Mouse (Mus musculus) heart, embryonic 13.5 days (tissue): ENCODE measurements at regions not wholly inside any gene's neighbourhood (a gene's known extent, or its start where the extent isn't known, plus 50 kb on each side); places are given as distances from the start of the nearest gene placed in this dataset.

Experiments
- ATAC-seq: fragments of 200-750 bp; cut with Nextera tagmentation; 2 replicates; pipeline ENCODE4 v1.8.0; 2017; ENCODE audit warnings: moderate TSS enrichment; ENCODE audit not compliant: insufficient number of reproducible peaks, low FRiP score, low TSS enrichment; ENCODE audit errors: extremely low read depth
- H3K27ac ChIP-seq: fragments of 300-500 bp; sonication (generic); replicated peaks from 2 replicates; pipeline ENCODE4 v1.5.1; 2015; ENCODE audit warnings: moderate library complexity, mild to moderate bottlenecking, inconsistent platforms
- H3K27me3 ChIP-seq: fragments of 300-500 bp; sonication (generic); replicated peaks from 2 replicates; pipeline ENCODE4 v1.6.1; 2015; ENCODE audit warnings: mild to moderate bottlenecking, inconsistent platforms
- H3K36me3 ChIP-seq: fragments of 300-500 bp; sonication (generic); 2 replicates; pipeline ENCODE4 v1.6.1; 2015; ENCODE audit warnings: mild to moderate bottlenecking, inconsistent platforms
- H3K4me1 ChIP-seq: fragments of 300-500 bp; sonication (generic); 2 replicates; pipeline ENCODE4 v1.6.1; 2015; ENCODE audit warnings: inconsistent platforms
- H3K4me2 ChIP-seq: fragments of 300-500 bp; sonication (generic); 2 replicates; pipeline ENCODE4 v1.6.1; 2015; ENCODE audit warnings: inconsistent platforms, mild to moderate bottlenecking, moderate library complexity
- H3K4me3 ChIP-seq: fragments of 300-500 bp; sonication (generic); 2 replicates; pipeline ENCODE4 v1.5.1; 2015; ENCODE audit warnings: moderate library complexity, mild to moderate bottlenecking, inconsistent platforms
- H3K9ac ChIP-seq: fragments of 300-500 bp; sonication (generic); 2 replicates; pipeline ENCODE4 v1.6.1; 2015; ENCODE audit warnings: inconsistent platforms, mild to moderate bottlenecking, moderate library complexity
- H3K9me3 ChIP-seq: fragments of 300-500 bp; sonication (generic); 2 replicates; pipeline ENCODE4 v1.6.1; 2016; ENCODE audit warnings: inconsistent platforms
- WGBS: fragments of 180-500 bp; shearing (Covaris S2); methylation state at CpG from one replicate; pipeline ENCODE4 v1.1.7; 2015; ENCODE audit warnings: mixed read lengths; 5-methylcytosine and 5-hydroxymethylcytosine counted together

GRCm38 (mm10) chr15:71195011-71195739 lies 2639.2 kb upstream of the Gm6569 start:
- H3K4me2 ChIP-seq = no peak overlapping the region
- ATAC-seq = no peak
- H3K27me3 ChIP-seq = no peaks in the 10 kb centered on the region
- no peak overlapping the region for H3K4me3 ChIP-seq
- H3K4me1 ChIP-seq = no peaks in the 10 kb centered on the region; the same call in 1 of the 2 replicates
- no peaks in the 10 kb centered on the region for H3K9me3 ChIP-seq
- H3K36me3 ChIP-seq = no peaks in the 10 kb centered on the region
- H3K27ac ChIP-seq = no peak overlapping the region
- no peak overlapping the region for H3K9ac ChIP-seq
- WGBS = 41% methylated on average over 11 of the region's 11 CpGs

GRCm38 (mm10) chr15:71240647-71241351 lies 2593.6 kb upstream of the Gm6569 start:
- ATAC-seq = no peak
- Histone ChIP-seq H3K27ac (no peak overlapping the region), H3K9me3 (no peaks in the 10 kb centered on the region), H3K27me3 (no peaks in the 10 kb centered on the region), H3K4me1 (peaks cover 17% of the 10 kb centered on the region), H3K4me2 (no peak overlapping the region; the same call in 1 of the 2 replicates), H3K9ac (no peak overlapping the region), H3K4me3 (no peak overlapping the region), H3K36me3 (no peaks in the 10 kb centered on the region)
- WGBS = 34% methylated on average over 9 of the region's 9 CpGs

- WGBS = 38% methylated on average over 9 of the region's 9 CpGs
- H3K4me3 ChIP-seq = no peak overlapping the region
- H3K27ac ChIP-seq = peak overlapping the region; percentile 73
- H3K9ac ChIP-seq = no peak overlapping the region
- H3K4me2 ChIP-seq = no peak overlapping the region
- H3K9me3 ChIP-seq = no peaks in the 10 kb centered on the region
- H3K36me3 ChIP-seq = no peaks in the 10 kb centered on the region
- ATAC-seq = peak; percentile 58; the same call in 1 of the 2 replicates
- peaks cover 17% of the 10 kb centered on the region for H3K4me1 ChIP-seq
- no peaks in the 10 kb centered on the region for H3K27me3 ChIP-seq
These were observed 2590.8 kb upstream of the Gm6569 start for GRCm38 (mm10) chr15:71243539-71243938.

- Histone ChIP-seq H3K4me2 (no peak overlapping the region), H3K27me3 (no peaks in the 10 kb centered on the region), H3K36me3 (no peaks in the 10 kb centered on the region), H3K4me3 (no peak overlapping the region), H3K27ac (no peak overlapping the region), H3K9me3 (no peaks in the 10 kb centered on the region), H3K9ac (no peak overlapping the region), H3K4me1 (no peaks in the 10 kb centered on the region)
- WGBS = 90% methylated on average over 2 of the region's 2 CpGs
- ATAC-seq = no peak
These were observed 2558.3 kb upstream of the Gm6569 start for GRCm38 (mm10) chr15:71275876-71276565.

GRCm38 (mm10) chr15:71276566-71276912 lies 2557.8 kb upstream of the Gm6569 start:
- no peaks in the 10 kb centered on the region for H3K9me3 ChIP-seq
- no peak overlapping the region for H3K4me2 ChIP-seq
- no peak overlapping the region for H3K9ac ChIP-seq
- H3K4me3 ChIP-seq = no peak overlapping the region
- H3K4me1 ChIP-seq = no peaks in the 10 kb centered on the region
- WGBS = 59% methylated on average over 2 of the region's 2 CpGs
- no peak overlapping the region for H3K27ac ChIP-seq
- ATAC-seq = no peak
- no peaks in the 10 kb centered on the region for H3K36me3 ChIP-seq
- H3K27me3 ChIP-seq = no peaks in the 10 kb centered on the region

- Histone ChIP-seq H3K27me3 (no peaks in the 10 kb centered on the region), H3K9me3 (no peaks in the 10 kb centered on the region), H3K36me3 (no peaks in the 10 kb centered on the region), H3K4me1 (no peaks in the 10 kb centered on the region), H3K9ac (no peak overlapping the region), H3K27ac (no peak overlapping the region), H3K4me2 (no peak overlapping the region), H3K4me3 (no peak overlapping the region)
- 68% methylated on average over 2 of the region's 2 CpGs for WGBS
- ATAC-seq = no peak
These were observed 2557.0 kb upstream of the Gm6569 start for GRCm38 (mm10) chr15:71277388-71277787.

GRCm38 (mm10) chr15:71283775-71284174 lies 2550.6 kb upstream of the Gm6569 start:
- Histone ChIP-seq H3K4me2 (no peak overlapping the region), H3K27ac (no peak overlapping the region), H3K27me3 (no peaks in the 10 kb centered on the region), H3K4me3 (no peak overlapping the region), H3K4me1 (no peaks in the 10 kb centered on the region), H3K36me3 (no peaks in the 10 kb centered on the region), H3K9me3 (no peaks in the 10 kb centered on the region), H3K9ac (no peak overlapping the region)
- WGBS = 60% methylated on average over 3 of the region's 3 CpGs
- ATAC-seq = no peak

- ATAC-seq = no peak
- no peaks in the 10 kb centered on the region for H3K9me3 ChIP-seq
- no peaks in the 10 kb centered on the region for H3K36me3 ChIP-seq
- H3K4me3 ChIP-seq = no peak overlapping the region
- no peak overlapping the region for H3K4me2 ChIP-seq
- no peaks in the 10 kb centered on the region for H3K27me3 ChIP-seq
- no peak overlapping the region for H3K27ac ChIP-seq
- H3K4me1 ChIP-seq = no peaks in the 10 kb centered on the region
- no peak overlapping the region for H3K9ac ChIP-seq
These were observed 2531.8 kb upstream of the Gm6569 start for GRCm38 (mm10) chr15:71302541-71302940.

- no peaks in the 10 kb centered on the region for H3K36me3 ChIP-seq
- H3K4me3 ChIP-seq = no peak overlapping the region
- H3K27me3 ChIP-seq = no peaks in the 10 kb centered on the region
- WGBS = 59% methylated on average over 3 of the region's 3 CpGs
- ATAC-seq = no peak
- H3K4me2 ChIP-seq = no peak overlapping the region
- H3K9me3 ChIP-seq = no peaks in the 10 kb centered on the region
- H3K27ac ChIP-seq = no peak overlapping the region
- no peaks in the 10 kb centered on the region for H3K4me1 ChIP-seq
- no peak overlapping the region for H3K9ac ChIP-seq
These were observed 2524.1 kb upstream of the Gm6569 start for GRCm38 (mm10) chr15:71310230-71310629.

GRCm38 (mm10) chr15:71326596-71326995 lies 2507.8 kb upstream of the Gm6569 start:
- H3K4me1 ChIP-seq = 0 out of 2 replicates have a peak, but pooled peaks cover 2% of the 10 kb centered on the region
- WGBS = 68% methylated on average over 3 of the region's 3 CpGs

GRCm38 (mm10) chr15:71358189-71358790 lies 2476.1 kb upstream of the Gm6569 start:
- 55% methylated on average over 4 of the region's 4 CpGs for WGBS

More at GRCm38 (mm10) chr15:71326596-71326995, 2507.8 kb upstream of the Gm6569 start:
- Histone ChIP-seq H3K4me2 (no peak overlapping the region), H3K27me3 (no peaks in the 10 kb centered on the region), H3K4me3 (no peak overlapping the region), H3K9ac (no peak overlapping the region), H3K36me3 (no peaks in the 10 kb centered on the region), H3K9me3 (no peaks in the 10 kb centered on the region), H3K27ac (no peak overlapping the region)
- no peak for ATAC-seq

More at GRCm38 (mm10) chr15:71358189-71358790, 2476.1 kb upstream of the Gm6569 start:
- ATAC-seq = no peak
- Histone ChIP-seq H3K4me2 (no peak overlapping the region), H3K27ac (no peak overlapping the region), H3K9ac (no peak overlapping the region), H3K36me3 (no peaks in the 10 kb centered on the region), H3K9me3 (no peaks in the 10 kb centered on the region), H3K27me3 (no peaks in the 10 kb centered on the region), H3K4me1 (no peaks in the 10 kb centered on the region), H3K4me3 (no peak overlapping the region)
